Mouse (Mus musculus) limb, embryonic 11.5 days (tissue): Measurements from ENCODE around the gene Zbtb22. TPM values are rescaled to one million over a fixed set of nuclear protein-coding genes. Genes with fewer than 3 reads are reported as not detected.

Source experiments
- ATAC-seq: fragments of 200-750 bp; cut with Nextera tagmentation; 2 replicates; pipeline ENCODE4 v1.8.0; 2017; ENCODE audit warnings: low read depth; ENCODE audit not compliant: insufficient number of reproducible peaks, low FRiP score, low TSS enrichment
- DNase-seq: peaks from one replicate; pipeline ENCODE4 v3.0.0-alpha.2; 2015; ENCODE audit warnings: low spot score
- H3K27ac ChIP-seq: fragments of 300-500 bp; sonication (generic); replicated peaks from 2 replicates; pipeline ENCODE4 v1.5.1; 2014; ENCODE audit warnings: low read depth, mild to moderate bottlenecking, low read length
- H3K27me3 ChIP-seq: fragments of 300-500 bp; sonication (generic); 2 replicates; pipeline ENCODE4 v1.6.1; 2014; ENCODE audit warnings: mild to moderate bottlenecking, low read length, mixed read lengths; ENCODE audit not compliant: control insufficient read depth, insufficient read depth
- H3K36me3 ChIP-seq: fragments of 300-500 bp; sonication (generic); 2 replicates; pipeline ENCODE4 v1.6.1; 2014; ENCODE audit warnings: mild to moderate bottlenecking, low read length, moderate library complexity, mixed read lengths; ENCODE audit not compliant: control insufficient read depth, insufficient read depth
- H3K4me1 ChIP-seq: fragments of 300-500 bp; sonication (generic); 2 replicates; pipeline ENCODE4 v1.6.1; 2014; ENCODE audit warnings: low read length, mixed read lengths; ENCODE audit not compliant: control insufficient read depth, insufficient read depth
- H3K4me2 ChIP-seq: fragments of 300-500 bp; sonication (generic); 2 replicates; pipeline ENCODE4 v1.6.1; 2014; ENCODE audit warnings: low read depth, mild to moderate bottlenecking, moderate library complexity; ENCODE audit not compliant: severe bottlenecking
- H3K4me3 ChIP-seq: fragments of 300-500 bp; sonication (generic); 2 replicates; pipeline ENCODE4 v1.5.1; 2014; ENCODE audit warnings: low read depth, low read length
- H3K9ac ChIP-seq: fragments of 300-500 bp; sonication (generic); 2 replicates; pipeline ENCODE4 v1.6.1; 2014; ENCODE audit warnings: mild to moderate bottlenecking, low read length
- H3K9me3 ChIP-seq: fragments of 300-500 bp; sonication (generic); 2 replicates; pipeline ENCODE4 v1.6.1; 2016; ENCODE audit warnings: low read length; ENCODE audit not compliant: control insufficient read depth
- WGBS: fragments of 180-500 bp; shearing (Covaris S2); extraction: QIAGEN DNeasy Blood & Tissue Kit; methylation state at CpG from one replicate; pipeline ENCODE4 v1.1.7; 2014; 5-methylcytosine and 5-hydroxymethylcytosine counted together
- polyA plus RNA-seq: library from polyadenylated mRNA; unstranded; fragments of >200 nt; fragmentation: Nextera tagmentation; extraction: Ambion mirVana; gene quantifications from 2 replicates; pipeline ENCODE4 v1.2.1, GENCODE M21; 2014

The Zbtb22 gene
- polyA plus RNA-seq, 1 experiment from 2014 or later: 11.8 TPM

DNA sequence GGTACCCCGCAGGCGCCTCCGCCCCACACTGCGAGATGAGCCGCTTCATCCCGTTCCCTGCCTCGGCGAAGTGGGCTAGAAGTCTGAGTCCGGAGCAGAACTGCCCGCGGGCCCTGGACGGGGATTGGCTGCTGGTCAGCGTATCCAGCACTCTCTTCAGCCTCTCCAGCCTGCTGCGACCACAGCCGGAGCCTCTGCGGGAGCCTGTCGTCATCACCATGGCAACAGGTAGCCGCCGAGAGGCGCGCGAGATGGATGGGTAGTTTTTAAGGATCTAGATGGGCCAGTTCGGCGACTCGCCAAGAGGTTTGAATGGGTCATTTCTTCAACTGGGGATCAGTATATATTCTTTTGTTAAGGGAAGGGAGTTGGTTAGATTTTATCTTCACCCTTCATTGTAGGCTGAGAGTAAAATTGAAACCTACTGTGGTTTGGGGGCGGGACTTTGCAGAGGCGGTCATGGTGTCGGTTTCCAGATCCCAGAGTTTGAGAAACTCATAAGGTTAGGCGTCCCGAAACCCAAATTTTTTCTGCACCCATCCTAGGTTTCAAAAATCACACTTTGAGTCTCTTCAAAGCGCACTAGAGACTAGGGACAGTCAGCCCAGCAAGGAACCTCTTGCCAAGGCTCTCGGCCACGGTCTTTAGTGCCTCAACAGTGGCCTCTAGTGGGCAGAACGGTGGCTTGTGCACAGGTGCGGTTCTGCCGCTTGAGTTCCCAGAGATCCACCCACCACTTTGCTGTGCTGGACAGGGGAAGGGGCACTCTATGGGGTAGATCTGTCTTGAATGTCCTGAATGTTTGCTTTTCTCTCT is 4.8 kb downstream of the Zbtb22 start:
- H3K27me3 ChIP-seq: no peaks in the 10 kb centered on the region
- under 1% methylated on average over 36 of the region's 36 CpGs for WGBS
- H3K27ac ChIP-seq: peak overlapping the region; percentile 56; the same call in 1 of the 2 replicates
- H3K4me1 ChIP-seq: peaks cover 15% of the 10 kb centered on the region; the same call in 1 of the 2 replicates
- no peak for ATAC-seq
- peaks cover 6% of the 10 kb centered on the region for H3K36me3 ChIP-seq
- H3K4me2 ChIP-seq: peak overlapping the region; percentile 98
- peak overlapping the region; percentile 58 for H3K9ac ChIP-seq
- no peaks in the 10 kb centered on the region for H3K9me3 ChIP-seq
- H3K4me3 ChIP-seq: peak overlapping the region; percentile 60
- peak; percentile 91 for DNase-seq

DNA sequence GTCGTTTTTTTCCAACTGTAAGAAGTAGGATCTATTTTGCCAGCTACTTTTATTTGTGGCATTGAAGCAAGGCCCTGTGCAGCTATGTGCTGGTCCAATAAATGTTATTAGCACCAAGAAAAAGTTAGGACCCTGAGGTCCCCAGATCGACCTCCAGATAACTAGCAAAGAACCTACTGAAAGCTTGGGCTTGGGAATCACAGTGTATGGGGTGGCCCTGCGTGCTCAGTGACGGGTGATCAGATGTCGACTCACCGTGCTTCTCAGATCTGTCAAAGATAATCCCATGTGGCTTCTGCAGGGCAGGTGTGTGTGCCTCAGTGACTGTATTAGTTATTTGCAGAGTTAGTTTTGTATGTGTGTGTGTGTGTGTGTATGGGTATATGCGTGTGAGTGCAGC is 5.7 kb downstream of the Zbtb22 start:
- peaks cover 8% of the 10 kb centered on the region for H3K36me3 ChIP-seq
- H3K27ac ChIP-seq: no peak overlapping the region
- no peaks in the 10 kb centered on the region for H3K27me3 ChIP-seq
- DNase-seq (no peak), ATAC-seq (no peak)
- no peak overlapping the region for H3K4me2 ChIP-seq
- peaks cover 15% of the 10 kb centered on the region; the same call in 1 of the 2 replicates for H3K4me1 ChIP-seq
- WGBS: 90% methylated on average over 7 of the region's 7 CpGs
- H3K4me3 ChIP-seq: no peak overlapping the region
- no peaks in the 10 kb centered on the region for H3K9me3 ChIP-seq
- no peak overlapping the region for H3K9ac ChIP-seq

DNA sequence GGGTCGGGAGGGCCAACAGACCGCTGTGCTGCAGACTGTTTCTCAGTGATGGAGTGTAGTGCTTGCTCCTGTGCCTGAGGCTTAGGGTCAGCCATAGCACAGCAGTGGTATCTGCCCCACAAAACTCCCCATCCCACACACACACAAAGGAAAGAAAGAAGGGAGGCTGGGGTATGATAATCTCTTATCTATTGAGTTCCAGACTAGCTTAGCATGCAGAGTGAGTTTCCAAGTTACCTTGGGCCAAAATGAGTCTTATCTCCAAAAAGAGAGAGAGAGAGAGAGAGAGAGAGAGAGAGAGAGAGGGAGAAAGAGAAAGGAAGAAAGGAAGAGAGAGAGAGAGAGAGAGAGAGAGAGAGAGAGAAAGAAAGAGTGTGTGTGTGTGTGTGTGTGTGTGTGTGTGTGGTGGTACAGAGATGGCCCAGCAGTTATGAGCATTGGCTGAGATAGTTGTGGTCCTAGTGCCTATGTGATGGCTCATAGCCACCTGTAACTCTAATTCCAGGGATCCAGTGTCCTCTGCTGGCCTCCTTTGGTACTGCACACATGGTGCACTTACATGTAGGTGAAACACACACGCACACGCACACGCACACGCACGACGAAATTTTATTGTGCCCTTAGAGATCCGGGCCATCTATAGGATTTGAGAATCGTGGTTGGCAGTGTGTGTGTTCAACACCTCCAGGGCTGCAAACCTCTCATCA is 9.0 kb downstream of the Zbtb22 start:
- WGBS: 89% methylated on average over 10 of the region's 10 CpGs
- Histone ChIP-seq H3K4me3 (no peak overlapping the region), H3K4me1 (peaks cover 6% of the 10 kb centered on the region; the same call in 1 of the 2 replicates), H3K4me2 (no peak overlapping the region), H3K27ac (no peak overlapping the region), H3K36me3 (0 out of 2 replicates have a peak, but pooled peaks cover 2% of the 10 kb centered on the region), H3K9ac (no peak overlapping the region), H3K27me3 (no peaks in the 10 kb centered on the region), H3K9me3 (no peaks in the 10 kb centered on the region)
- ATAC-seq: no peak
- no peak for DNase-seq

DNA sequence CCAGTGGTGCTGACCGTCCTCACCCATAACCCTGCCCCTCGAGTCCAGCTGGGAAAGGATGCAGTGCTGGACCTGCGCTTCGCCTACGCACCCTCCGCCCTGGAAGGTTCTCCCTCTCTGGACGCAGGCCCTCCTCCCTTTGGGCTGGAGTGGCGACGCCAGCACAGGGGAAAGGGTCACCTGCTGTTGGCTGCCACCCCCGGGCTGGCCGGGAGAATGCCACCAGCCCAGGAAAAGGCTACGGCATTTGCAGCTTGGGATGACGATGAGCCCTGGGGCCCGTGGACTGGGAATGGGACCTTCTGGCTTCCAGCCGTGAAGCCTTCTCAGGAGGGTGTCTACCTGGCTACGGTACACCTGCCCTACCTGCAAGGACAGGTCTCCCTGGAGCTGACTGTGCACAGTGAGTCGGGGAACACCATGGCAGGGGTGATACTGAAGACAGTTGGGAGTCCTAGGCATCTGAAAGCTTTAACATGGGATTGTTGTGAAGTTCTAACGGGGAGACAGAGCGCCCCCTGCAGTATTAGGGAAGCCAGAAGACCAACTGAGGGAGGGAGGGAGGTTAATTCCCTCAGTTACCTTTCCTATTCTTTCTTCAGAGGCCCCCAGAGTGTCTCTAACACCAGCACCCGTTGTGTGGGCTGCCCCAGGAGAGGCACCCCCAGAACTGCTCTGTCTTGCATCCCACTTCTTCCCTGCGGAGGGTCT is 9.9 kb downstream of the Zbtb22 start:
- H3K36me3 ChIP-seq: 0 out of 2 replicates have a peak, but pooled peaks cover 2% of the 10 kb centered on the region
- ATAC-seq (no peak), DNase-seq (no peak)
- 0 out of 2 replicates have a peak, but pooled peaks cover 8% of the 10 kb centered on the region for H3K4me1 ChIP-seq
- H3K27ac ChIP-seq: no peak overlapping the region
- 81% methylated on average over 21 of the region's 21 CpGs for WGBS
- H3K4me3 ChIP-seq: no peak overlapping the region
- no peak overlapping the region for H3K9ac ChIP-seq
- H3K4me2 ChIP-seq: no peak overlapping the region
- H3K27me3 ChIP-seq: no peaks in the 10 kb centered on the region
- no peaks in the 10 kb centered on the region for H3K9me3 ChIP-seq

DNA sequence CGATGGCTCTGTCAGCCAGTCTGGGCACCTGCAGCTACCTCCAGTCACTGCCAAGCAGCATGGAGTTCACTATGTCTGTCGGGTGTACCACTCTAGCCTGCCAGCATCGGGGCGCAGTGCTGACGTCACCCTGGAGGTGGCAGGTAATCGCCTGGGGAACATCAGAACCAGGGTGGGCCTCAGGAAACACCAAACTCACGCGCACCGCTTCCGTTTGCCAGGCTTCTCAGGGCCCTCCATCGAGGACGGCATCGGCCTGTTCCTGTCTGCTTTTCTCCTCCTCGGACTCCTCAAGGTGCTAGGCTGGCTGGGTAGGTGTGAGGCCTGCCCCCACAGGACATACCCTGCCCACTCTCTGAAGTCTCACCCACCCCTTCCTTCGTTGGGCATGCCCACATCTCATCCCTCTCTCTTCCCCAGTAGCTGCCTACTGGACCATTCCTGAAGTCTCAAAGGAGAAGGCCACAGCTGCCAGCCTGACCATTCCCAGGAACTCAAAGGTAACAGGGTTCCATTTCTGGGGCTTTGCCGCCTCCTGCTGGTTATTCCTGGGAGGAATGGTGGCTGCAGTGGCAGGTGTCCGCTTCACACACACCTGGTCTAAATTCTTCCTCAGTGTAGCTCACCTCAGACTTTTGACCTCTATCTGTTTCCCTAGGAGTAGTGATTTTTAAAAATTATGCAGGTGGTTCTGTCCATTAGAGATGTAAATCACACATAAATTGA is 10.7 kb downstream of the Zbtb22 start:
- Histone ChIP-seq H3K4me1 (peaks cover 14% of the 10 kb centered on the region), H3K4me2 (no peak overlapping the region), H3K4me3 (no peak overlapping the region), H3K36me3 (0 out of 2 replicates have a peak, but pooled peaks cover 2% of the 10 kb centered on the region), H3K27ac (no peak overlapping the region), H3K27me3 (no peaks in the 10 kb centered on the region), H3K9ac (no peak overlapping the region), H3K9me3 (no peaks in the 10 kb centered on the region)
- ATAC-seq (no peak), DNase-seq (peak; percentile 55)
- 73% methylated on average over 17 of the region's 17 CpGs for WGBS

DNA sequence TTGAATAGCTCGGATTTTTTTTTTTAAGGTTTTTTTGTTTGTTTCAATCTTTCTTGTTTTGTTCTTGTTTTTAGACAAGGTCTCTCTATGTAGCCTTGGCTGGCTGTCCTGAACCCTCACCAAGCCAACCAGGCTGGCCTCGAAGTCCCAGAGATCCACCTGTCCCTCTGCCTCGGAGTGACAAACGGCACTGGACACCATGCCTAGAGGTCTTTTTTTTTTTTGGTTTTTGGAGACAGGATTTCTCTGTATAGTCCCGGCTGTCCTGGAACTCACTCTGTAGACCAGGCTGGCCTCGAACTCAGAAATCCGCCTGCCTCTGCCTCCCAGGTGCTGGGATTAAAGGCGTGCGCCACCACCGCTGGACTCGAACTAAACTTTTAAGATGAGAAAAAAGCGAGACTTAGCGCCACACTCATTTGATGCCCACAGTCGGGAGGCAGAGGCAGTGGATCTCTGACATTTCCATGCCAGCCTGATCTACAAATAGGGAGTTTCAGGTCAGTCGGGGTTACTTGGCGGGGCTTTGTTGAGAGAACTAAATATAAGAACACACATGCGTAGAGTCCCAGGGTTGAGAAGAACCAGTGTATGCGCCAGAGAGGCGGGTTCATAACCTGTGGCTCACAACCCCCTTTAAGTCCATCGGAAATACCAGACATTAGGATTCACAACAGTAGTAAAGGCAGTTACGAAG is 12.7 kb downstream of the Zbtb22 start:
- H3K4me1 ChIP-seq: peaks cover 15% of the 10 kb centered on the region
- H3K9me3 ChIP-seq: no peaks in the 10 kb centered on the region
- H3K4me2 ChIP-seq: peak overlapping the region; percentile 99
- no peak for ATAC-seq
- no peak overlapping the region for H3K27ac ChIP-seq
- H3K9ac ChIP-seq: peak overlapping the region; percentile 73
- WGBS: 64% methylated on average over 21 of the region's 21 CpGs
- H3K4me3 ChIP-seq: peak overlapping the region; percentile 91
- DNase-seq: no peak
- 0 out of 2 replicates have a peak, but pooled peaks cover 2% of the 10 kb centered on the region for H3K36me3 ChIP-seq
- no peaks in the 10 kb centered on the region for H3K27me3 ChIP-seq

DNA sequence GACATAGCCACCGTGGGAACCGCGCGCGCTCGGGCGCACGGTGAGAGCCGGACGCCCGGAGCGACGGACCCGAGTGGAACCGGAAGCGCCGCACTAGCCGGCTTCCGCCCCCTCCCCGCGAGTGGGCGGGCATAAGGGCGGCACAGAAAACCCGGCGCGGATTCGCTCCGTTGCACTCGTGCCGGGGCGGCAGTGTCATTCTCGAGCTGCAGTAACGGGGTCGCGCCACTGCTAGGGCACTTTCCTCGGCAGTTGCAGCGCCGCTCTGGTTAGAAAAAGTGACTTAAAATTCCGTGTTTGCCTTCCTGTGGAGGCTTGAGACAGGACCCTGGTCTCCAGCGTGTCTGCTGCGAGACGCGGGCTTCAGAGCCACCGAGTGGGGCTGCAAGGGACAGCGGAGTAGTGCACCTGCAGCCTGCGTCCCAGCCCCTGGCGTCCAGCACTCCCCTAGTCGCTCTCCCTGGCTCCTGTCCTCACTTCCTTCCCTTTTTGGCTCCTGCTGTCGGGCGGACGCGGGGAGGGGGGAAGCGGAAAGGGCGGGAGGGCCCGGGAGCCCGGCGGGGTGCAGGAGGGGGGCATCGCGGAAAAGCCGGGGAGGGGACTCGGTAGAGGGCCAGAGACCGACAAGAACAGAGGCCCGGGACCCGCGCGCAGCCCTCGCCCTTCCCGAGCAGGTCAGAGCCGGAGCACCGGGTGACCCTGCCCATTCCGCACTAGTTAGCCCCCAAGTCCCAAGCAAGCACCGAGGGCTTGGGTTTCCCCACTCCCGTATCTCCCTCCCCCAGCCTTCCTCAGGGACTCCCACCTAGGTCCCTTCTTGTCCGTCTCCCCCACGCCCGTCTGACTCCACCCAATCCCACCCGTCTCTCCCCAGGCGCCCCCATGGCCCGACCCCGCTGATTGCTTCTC is 13.9 kb downstream of the Zbtb22 start, which contains the start of gene Rgl2:
Gene Rgl2 (plus strand): TSS at position 173 of the 909 bp plus-strand sequence.
- 0 out of 2 replicates have a peak, but pooled peaks cover 4% of the 10 kb centered on the region for H3K36me3 ChIP-seq

More for the DNA sequence above, 13.9 kb downstream of the Zbtb22 start, which contains the start of gene Rgl2:
- Histone ChIP-seq H3K9me3 (no peaks in the 10 kb centered on the region), H3K4me2 (peak within 1 kb of the TSS; percentile 99), H3K4me1 (peaks cover 15% of the 10 kb centered on the region), H3K4me3 (peak within 1 kb of the TSS; percentile 91), H3K27ac (peak within 1 kb of the TSS; percentile 87), H3K9ac (peak within 1 kb of the TSS; percentile 81), H3K27me3 (no peaks in the 10 kb centered on the region)
- DNase-seq (peak; percentile 97), ATAC-seq (peak; percentile 73)
- WGBS: under 1% methylated on average over 76 of the region's 80 CpGs
